In the genomic region with DNA sequence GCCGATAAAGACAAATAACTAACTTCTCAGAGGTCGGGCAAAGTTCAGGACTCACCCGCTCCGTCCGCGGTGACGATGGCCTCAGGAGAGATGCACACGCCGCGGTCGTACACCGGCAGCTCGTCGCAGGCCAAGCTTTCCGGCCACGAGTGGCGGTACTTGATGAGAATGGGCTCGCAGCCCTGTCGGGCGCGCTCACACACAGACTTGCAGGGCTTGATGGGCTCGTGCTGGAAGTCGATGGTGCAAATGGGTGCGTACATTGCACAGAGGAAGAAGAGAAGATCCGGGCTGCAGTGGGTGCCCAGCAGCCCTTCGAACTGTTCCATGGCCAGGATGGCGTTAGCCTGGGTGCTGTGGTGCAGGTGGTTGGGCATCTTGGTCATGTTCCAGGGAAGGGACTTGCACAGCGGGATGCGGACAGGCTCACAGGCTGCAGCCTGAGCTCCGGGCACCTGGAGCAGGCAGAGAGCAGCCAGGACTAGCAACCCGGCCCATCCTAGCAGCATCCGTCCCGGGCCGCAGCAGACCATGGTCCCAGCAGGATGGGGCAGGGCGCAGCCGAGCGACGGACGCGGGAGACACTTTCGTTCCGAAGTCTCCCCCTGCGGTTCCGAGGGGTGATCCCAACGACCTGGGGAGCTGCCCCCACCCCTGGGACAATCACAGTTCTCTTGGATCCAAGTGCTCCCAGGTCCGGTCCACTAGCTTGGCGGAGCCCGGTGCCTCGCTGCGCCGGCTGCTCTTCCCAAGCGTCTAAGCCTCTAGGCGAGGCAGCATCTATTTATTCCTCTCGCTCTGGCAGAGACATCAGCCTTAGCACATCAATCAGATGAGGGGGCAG, we compare ENCODE assay signal across 8 mouse cellular contexts. TPM values are rescaled to one million over a fixed set of nuclear protein-coding genes. Genes with fewer than 3 reads are reported as not detected.
DNase-seq lines count a peak whose midpoint lies in the region; ATAC-seq lines count a peak whose summit lies in the region.

No protein-coding gene starts in this region.

- H3K4me2 ChIP-seq in forebrain, embryonic 13.5 days, result peak overlapping the region; percentile 99

- intact Hi-C loops in heart, postnatal 36 days (cut with DNase I), result loop anchor here (5.0 to 10.0 kb wide), 2 partner anchors 62 to 89 kb away; no protein-coding TSS in a partner anchor

- peak overlapping the region; percentile 49 for H3K4me3 ChIP-seq in brown adipose tissue, adult 24 weeks (ENCODE audit: insufficient read depth, low read depth, low read length)
- H3K4me3 ChIP-seq in forebrain, embryonic 13.5 days, result peak overlapping the region; percentile 52

- peak; percentile 77 for ATAC-seq in forebrain, embryonic 13.5 days

- no peak overlapping the region for H3K27ac ChIP-seq in brown adipose tissue, adult 24 weeks (replicated peaks; ENCODE audit: low read depth, low read length)
- H3K27ac ChIP-seq in forebrain, embryonic 13.5 days, result no peak overlapping the region

- H3K27me3 ChIP-seq in forebrain, embryonic 13.5 days, result peaks cover 34% of the 10 kb centered on the region

- H3K36me3 ChIP-seq in forebrain, embryonic 13.5 days (ENCODE audit: poor library complexity, severe bottlenecking), result no peaks in the 10 kb centered on the region

- peak; percentile 60 for DNase-seq in Muller cell, postnatal 12 days (ENCODE audit: inconsistent ontology term)
- DNase-seq in heart, postnatal 36 days, result peak; percentile 31 to 39
- peak; percentile 29 to 50 for DNase-seq in layer of hippocampus, adult 18-20 months (ENCODE audit: low spot score in 2 of 2)
- peak; percentile 7 for DNase-seq in lung, postnatal 14 days
- DNase-seq in right cerebral cortex, adult 2 months (ENCODE audit: low spot score in 2 of 2), result peak; percentile 34 to 60
- no peak for DNase-seq in spleen, postnatal 36 days (ENCODE audit: low spot score in 2 of 2)

- WGBS in forebrain, embryonic 13.5 days, result under 1% methylated on average over 53 of the region's 54 CpGs

- no peaks in the 10 kb centered on the region; the same call in 1 of the 2 replicates for H3K9me3 ChIP-seq in forebrain, embryonic 13.5 days (replicated peaks)

- H3K9ac ChIP-seq in forebrain, embryonic 13.5 days, result peak overlapping the region; percentile 73

- H3K4me1 ChIP-seq in brown adipose tissue, adult 24 weeks (ENCODE audit: control insufficient read depth, insufficient read depth, insufficient read length, low read length), result peaks cover 3% of the 10 kb centered on the region; the same call in 1 of the 2 replicates
- peaks cover 22% of the 10 kb centered on the region for H3K4me1 ChIP-seq in forebrain, embryonic 13.5 days

RNA-seq across cellular contexts. Expression of gene Frzb, which starts 0.9 kb away (rescaled TPM):
- polyA plus RNA-seq in brown adipose tissue, adult 24 weeks (2012; ENCODE audit: insufficient read depth, insufficient read length, missing spikeins), result not detected in 2 replicates
- 4.0 and 6.9 TPM in 2 replicates for polyA plus RNA-seq in forebrain, embryonic 13.5 days (2015; fragmentation: Nextera tagmentation; extraction: Ambion mirVana)
- 1 to 10 TPM; 5.3 to 5.9 TPM for total RNA-seq in heart, postnatal 36 days (2021)
- total RNA-seq in layer of hippocampus, adult 18-20 months (2021), result 10 to 100 TPM; 30.0 to 32.9 TPM

Comparison
In these comparisons a context has a peak if more than half of its experiments do, and no peak if none do; other contexts are left out.
1. DNase-seq: peak in Muller cell, postnatal 12 days (single experiment), heart, postnatal 36 days (2 of 2), layer of hippocampus, adult 18-20 months (2 of 2), lung, postnatal 14 days (single experiment) and right cerebral cortex, adult 2 months (2 of 2); none in spleen, postnatal 36 days (0 of 2).
2. RNA of gene Frzb, which starts 0.9 kb away (total RNA-seq): 30.0 to 32.9 TPM in layer of hippocampus, adult 18-20 months; 5.3 to 5.9 TPM in heart, postnatal 36 days; every median in the first group is over 4 times any median in the second.